Comparison of ENCODE assay signal across 10 mouse cellular contexts in genomic region chr1:180696626-180697352, GRCm38 (mm10). TPM values are rescaled to one million over a fixed set of nuclear protein-coding genes. Genes with fewer than 3 reads are reported as not detected.
A peak's percentile ranks its signal among the peaks of the same experiment; 100 is the strongest.
DNase-seq lines count a peak whose midpoint lies in the region; ATAC-seq and TF ChIP-seq lines count a peak whose summit lies in the region.
"Had no signal": no experiment of that assay in that cellular context is flagged by ENCODE, and none has a peak within 500 bp of the region (broad histone marks: within the 10 kb centered on the region; RNA-seq: fewer than 3 reads in every experiment).

Gene Mixl1, minus strand, starts transcription at chr1:180697034.

- no peak for TF ChIP-seq POLR2A in small intestine, adult 2 months (IDR thresholded peaks at IDR 0.05; ENCODE audit: low read depth, low read length)

- no peak for ATAC-seq in erythroblast, adult 5-6 weeks (replicated peaks; ENCODE audit: low FRiP score, poor library complexity, severe bottlenecking)
- ATAC-seq in granulocyte monocyte progenitor cell, adult 5-6 weeks (replicated peaks; ENCODE audit: poor library complexity, severe bottlenecking) = peak; percentile 10; the same call in 1 of the 2 replicates

- peaks cover 5% of the 10 kb centered on the region; the same call in 1 of the 2 replicates for H3K9me3 ChIP-seq in erythroblast, embryonic 14.5 days (ENCODE audit: control insufficient read depth, low read length)

- peaks cover 6% of the 10 kb centered on the region; the same call in 1 of the 2 replicates for H3K4me1 ChIP-seq in erythroblast, embryonic 14.5 days (ENCODE audit: control insufficient read depth)
- peaks cover 9% of the 10 kb centered on the region for H3K4me1 ChIP-seq in small intestine, adult 2 months (ENCODE audit: control insufficient read depth, insufficient read depth, insufficient read length, low read length)

- H3K4me3 ChIP-seq in erythroblast, embryonic 14.5 days (replicated peaks) = peak within 1 kb of the TSS; percentile 32
- peak within 1 kb of the TSS; percentile 55 for H3K4me3 ChIP-seq in small intestine, adult 2 months (ENCODE audit: low read depth, low read length)

- DNase-seq in R1 (ENCODE audit: low read depth, low spot score) (peak; percentile 69), liver (peak; percentile 16)
- DNase-seq in urinary bladder, postnatal 14 days (ENCODE audit: low spot score) = no peak
- DNase-seq in natural killer cell, adult 2 months (ENCODE audit: low spot score in 2 of 2) = no peak

- no peak for TF ChIP-seq CTCF in small intestine, adult 2 months (IDR thresholded peaks at IDR 0.05; ENCODE audit: extremely low read depth, insufficient read length, insufficient replicate concordance, low read depth, low read length)

- peaks cover 59% of the 10 kb centered on the region for H3K27me3 ChIP-seq in erythroblast, embryonic 14.5 days (ENCODE audit: control insufficient read depth)
- peaks cover 15% of the 10 kb centered on the region for H3K27me3 ChIP-seq in small intestine, adult 2 months (ENCODE audit: control insufficient read depth, insufficient read depth, low read length)

- WGBS in small intestine, adult 2 months = 3% methylated on average over 79 of the region's 79 CpGs

- H3K36me3 ChIP-seq in erythroblast, embryonic 14.5 days (ENCODE audit: control insufficient read depth) = peaks cover 10% of the 10 kb centered on the region
- no peaks in the 10 kb centered on the region for H3K36me3 ChIP-seq in small intestine, adult 2 months (ENCODE audit: control insufficient read depth, insufficient read depth, low read length)

- no peak within 1 kb of the TSS for H3K27ac ChIP-seq in small intestine, adult 2 months (ENCODE audit: insufficient read depth, low read depth, low read length)

RNA-seq across cellular contexts. Expression of gene Mixl1, which starts in this region (rescaled TPM):
- polyA plus RNA-seq in erythroblast, embryonic 14.5 days (2012) = not detected in 2 replicates
- not detected in 2 replicates for total RNA-seq in erythroblast, adult 5-6 weeks (2015; ENCODE audit: low replicate concordance)
- 0.28 TPM in 1 of 2 replicates, not detected in the other for total RNA-seq in erythroblast, adult 5-6 weeks (2017; ENCODE audit: low replicate concordance)
- not detected in 2 replicates for total RNA-seq in granulocyte monocyte progenitor cell, adult 5-6 weeks (2014; fragmentation: Nextera tagmentation)
- total RNA-seq in granulocyte monocyte progenitor cell, adult 5-6 weeks (2017) = not detected in 2 replicates
- polyA plus RNA-seq in small intestine, adult 2 months (2012; rRNA removed) = not detected in 2 replicates
- total RNA-seq: layer of hippocampus, postnatal 10 days had no signal
- polyA plus RNA-seq: C2C12 had no signal

Comparison
In these comparisons a context has a peak if more than half of its experiments do, and no peak if none do; other contexts are left out.
1. Peak in ATAC-seq in granulocyte monocyte progenitor cell, adult 5-6 weeks; RNA of the gene not detected or under 1 TPM.
2. DNase-seq: peak in R1 (single experiment) and liver (single experiment); none in urinary bladder, postnatal 14 days (single experiment) and natural killer cell, adult 2 months (0 of 2).